Mouse (Mus musculus): Measurements from ENCODE around the gene Arfgap2. TPM values are rescaled to one million over a fixed set of nuclear protein-coding genes. Genes with fewer than 3 reads are reported as not detected.

The Arfgap2 gene
- total RNA-seq, 4 experiments from 2014 or later: 170 to 194 (median 181) TPM

DNA sequence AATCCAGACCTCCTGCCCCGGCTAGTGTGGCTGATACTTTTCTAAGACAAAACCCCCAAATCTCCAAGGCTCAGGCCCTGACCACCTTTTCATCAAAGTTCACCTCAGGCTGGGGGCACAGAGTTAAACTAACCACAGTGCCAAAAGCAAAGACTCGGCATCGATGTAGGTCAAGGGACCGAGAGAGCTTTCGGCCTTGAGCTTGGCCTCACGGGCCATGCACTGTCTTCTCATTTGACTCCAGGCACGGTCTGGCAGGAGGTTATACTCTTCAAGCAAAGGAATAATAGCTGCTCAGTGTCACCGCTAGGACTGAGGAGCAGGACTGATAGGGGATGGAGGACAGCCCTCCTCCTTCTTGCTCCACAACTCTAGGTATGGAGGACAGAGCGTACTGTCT lies 41.2 kb downstream of the Arfgap2 start:
- DNase-seq (ENCODE audit: low spot score in 2 of 2): no peak

DNA sequence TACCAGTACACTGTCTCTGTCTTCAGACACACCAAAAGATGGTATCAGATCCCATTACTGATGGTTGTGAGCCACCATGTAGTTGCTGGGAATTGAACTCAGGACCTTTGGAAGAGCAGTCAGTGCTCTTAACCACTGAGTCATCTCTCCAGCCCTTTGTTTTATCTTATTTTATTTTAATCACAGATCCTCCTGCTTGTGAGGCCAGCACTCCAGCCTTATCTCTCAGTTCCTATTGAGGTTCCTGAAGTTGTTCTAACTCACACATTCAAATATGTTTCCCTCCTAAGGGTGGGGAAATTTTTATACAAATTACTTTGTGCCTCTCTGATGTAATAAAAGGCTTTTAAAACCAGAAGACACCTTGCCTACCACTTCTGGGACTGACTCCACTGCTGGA lies 41.8 kb downstream of the Arfgap2 start:
- DNase-seq (ENCODE audit: low spot score in 2 of 2): no peak

DNA sequence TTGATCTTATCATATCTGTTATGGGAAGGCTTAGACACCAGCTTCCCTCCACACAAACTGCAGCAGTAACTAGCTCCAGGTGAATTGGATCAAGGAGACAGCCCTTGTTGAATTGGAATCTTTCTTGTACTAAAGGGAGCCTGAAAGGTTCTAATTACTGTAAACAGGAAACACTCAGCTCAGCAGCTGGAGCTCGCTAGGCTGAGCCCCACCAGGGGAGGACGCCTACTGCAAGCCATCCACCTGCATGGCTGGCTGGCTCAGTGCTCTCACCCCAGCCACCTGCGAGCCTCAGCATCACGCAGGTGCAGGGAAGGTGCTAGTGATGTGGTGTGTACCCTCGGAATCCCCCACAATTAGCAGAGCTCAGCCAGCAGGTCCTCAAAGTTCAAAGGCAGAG lies 43.9 kb downstream of the Arfgap2 start:
- no peak for DNase-seq (ENCODE audit: low spot score in 2 of 2)

DNA sequence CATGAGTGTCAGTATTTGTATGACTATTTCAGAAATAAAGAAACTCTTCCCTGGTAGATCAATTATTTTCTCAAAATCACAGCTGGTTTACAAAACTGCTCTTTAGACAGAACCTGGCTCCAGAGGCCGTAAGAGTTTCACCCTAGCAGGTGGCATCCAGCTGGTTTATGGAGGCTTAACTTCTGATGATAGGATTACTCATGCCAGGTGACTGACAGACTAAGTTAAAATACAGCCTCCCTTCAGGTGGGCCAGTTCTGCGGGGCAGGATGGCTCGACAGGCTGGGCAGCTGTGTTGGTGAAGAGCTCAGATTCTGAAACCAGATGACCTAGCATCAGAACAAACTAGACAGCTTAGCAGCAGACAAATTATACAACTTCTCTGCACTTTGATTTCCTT lies 44.8 kb downstream of the Arfgap2 start:
- no peak for DNase-seq (ENCODE audit: low spot score in 2 of 2)

DNA sequence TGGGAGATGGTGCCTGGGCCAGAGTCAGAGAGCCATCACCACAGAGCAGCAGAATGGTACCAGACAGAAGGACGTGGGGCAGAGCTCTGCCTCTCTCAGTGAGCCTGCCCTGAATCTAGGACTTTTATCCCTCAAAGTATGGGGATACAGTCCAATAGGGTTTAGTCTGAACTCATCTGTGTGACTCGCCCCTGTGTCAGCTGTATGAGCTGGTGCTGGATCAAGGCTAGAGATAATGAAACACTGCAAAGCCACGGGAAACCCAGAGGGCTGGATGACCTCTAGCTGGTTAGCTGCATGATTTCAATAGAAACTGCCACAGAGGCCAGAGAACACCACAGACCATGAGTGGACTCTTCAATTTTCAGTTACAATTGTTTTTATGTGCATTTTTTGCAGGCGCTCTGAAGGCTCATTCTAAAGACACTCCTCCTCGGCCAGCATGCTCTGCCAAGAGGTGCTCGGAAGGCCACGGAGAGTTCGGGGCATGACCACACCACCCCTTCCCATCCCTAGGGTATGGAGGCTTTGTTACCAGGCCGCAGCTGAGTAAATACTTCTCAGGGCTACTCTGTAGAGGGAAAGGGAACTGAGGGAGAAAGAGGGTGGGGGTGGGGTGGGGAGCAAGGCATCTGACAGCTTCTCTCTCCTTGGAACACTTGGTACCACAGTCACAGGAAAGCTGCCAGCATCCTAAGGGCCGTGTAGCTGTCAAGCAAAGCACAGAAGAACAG lies 48.0 kb downstream of the Arfgap2 start:
- DNase-seq (ENCODE audit: low spot score in 2 of 2): peak in 1 of 2 experiments; percentile 8

DNA sequence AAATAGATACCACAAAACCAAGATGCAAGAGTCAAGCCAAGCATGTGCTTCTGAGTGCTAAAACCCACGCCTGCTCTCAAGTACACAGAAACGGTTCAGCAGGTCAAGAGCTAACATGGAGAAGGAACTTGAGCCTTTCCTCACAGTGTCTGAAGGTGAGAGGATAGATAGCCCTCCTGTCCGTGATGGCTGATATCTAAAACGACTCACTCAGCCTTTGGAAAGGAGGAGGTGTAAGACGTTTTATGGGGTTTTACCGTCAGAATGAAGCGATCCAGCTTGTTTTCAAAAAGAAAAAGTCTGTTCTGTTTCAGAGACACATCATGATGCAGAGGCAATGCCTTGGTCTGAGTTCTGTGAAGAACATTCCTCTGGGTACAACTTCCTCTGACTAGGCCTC lies 49.4 kb downstream of the Arfgap2 start:
- DNase-seq (ENCODE audit: low spot score in 2 of 2): no peak

DNA sequence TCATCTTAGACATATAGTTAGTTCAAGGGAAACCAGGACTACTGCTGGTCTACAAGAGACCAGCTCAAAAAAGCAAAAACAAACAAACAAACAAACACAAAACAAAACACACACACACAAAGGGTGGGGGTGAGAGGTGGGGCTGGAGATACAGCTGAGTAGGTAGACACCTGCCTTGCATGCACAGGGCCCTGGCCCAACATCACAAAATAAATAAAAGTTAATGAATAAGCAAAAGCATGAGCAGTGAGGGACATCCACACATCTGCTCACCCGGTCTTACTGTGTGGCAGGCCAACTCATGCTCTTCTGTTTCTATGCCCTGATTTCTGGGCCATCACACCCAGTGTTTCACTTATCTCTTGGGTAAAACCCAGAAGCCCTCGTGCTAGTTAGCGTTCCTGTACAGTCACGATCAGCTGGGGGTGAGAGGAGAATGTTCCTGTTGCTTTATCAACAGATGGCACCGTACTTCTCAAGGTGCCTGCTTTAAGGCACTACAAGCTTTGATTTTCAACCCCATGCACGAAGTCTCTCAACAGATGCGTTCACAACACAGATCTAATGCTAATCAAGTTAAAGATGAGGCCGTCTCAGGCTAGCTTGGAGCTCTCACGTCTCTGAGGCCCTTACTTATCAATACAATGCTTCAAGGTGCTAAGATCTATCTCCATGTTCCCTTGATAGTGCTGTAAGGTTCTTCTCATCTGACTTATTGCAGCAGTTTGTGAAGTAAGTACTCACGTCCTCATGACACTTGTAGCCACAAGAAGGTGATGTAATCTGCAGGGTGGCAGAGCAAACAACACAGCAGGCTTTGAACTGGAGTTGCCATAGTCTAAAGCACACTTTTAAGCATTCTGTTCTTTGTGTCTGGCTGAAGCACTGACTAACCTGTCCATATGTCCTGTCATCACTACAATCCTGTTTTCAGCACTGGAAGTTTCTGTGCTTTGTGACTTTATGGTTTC lies 56.1 kb downstream of the Arfgap2 start:
- DNase-seq (ENCODE audit: low spot score in 2 of 2): no peak

DNA sequence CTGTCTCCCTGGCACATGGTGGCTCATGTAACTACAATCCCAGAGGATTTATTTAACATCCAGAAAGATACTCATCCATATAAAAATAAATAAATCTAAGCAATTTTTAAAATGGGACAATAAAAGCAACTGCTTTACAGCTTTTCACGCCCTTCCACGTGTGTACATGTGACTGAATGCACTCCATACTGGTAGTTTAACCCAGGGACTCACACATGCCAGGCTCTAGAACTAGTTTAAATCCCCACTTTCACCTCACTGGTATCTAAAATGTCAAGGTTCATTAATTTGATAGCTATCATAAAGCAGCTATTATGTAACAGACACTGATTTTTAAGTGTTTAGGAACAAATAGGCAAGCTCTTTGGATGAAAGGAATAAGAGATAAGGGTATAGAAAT lies 57.1 kb downstream of the Arfgap2 start:
- no peak for DNase-seq (ENCODE audit: low spot score in 2 of 2)

DNA sequence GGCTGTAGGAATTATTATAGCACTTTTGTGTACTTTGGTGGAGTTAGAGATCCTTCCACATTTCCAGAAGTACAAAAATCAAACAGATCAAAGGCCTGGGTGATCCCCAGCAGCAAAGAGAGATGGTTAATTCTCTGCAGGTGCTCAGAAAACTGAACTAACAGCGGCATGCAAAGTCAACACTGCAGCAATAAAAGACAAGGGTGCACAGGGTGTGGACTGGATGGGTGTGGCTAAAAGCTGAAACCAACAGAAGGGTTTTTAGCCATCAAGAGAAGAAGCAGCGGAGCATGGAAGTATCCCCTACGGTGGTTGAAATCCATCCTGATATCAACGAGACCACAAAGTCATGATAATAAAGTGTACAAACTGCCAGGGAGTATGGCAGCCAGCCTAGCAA lies 57.7 kb downstream of the Arfgap2 start:
- no peak for DNase-seq (ENCODE audit: low spot score in 2 of 2)

DNA sequence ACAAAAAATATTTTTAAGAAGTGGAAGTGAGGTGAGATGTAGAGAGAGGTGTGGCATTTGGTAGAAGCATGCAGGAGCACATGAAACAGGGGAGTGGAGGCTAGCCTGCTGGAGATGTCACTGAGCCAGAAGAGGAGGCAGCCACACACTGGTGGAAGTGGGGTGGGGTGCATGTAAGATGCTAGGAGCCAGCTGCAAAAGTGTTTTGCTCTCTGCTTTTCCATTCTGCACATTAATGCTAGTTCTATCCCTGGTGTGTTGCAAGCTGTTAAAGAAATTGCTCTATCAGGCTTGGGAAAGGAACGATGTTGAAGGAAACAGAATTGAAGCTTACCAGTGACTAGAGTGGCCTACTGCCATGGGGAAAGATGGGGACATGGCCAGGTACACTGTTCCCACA lies 59.6 kb downstream of the Arfgap2 start:
- DNase-seq (ENCODE audit: low spot score in 2 of 2): peak in 1 of 2 experiments; percentile 4

DNA sequence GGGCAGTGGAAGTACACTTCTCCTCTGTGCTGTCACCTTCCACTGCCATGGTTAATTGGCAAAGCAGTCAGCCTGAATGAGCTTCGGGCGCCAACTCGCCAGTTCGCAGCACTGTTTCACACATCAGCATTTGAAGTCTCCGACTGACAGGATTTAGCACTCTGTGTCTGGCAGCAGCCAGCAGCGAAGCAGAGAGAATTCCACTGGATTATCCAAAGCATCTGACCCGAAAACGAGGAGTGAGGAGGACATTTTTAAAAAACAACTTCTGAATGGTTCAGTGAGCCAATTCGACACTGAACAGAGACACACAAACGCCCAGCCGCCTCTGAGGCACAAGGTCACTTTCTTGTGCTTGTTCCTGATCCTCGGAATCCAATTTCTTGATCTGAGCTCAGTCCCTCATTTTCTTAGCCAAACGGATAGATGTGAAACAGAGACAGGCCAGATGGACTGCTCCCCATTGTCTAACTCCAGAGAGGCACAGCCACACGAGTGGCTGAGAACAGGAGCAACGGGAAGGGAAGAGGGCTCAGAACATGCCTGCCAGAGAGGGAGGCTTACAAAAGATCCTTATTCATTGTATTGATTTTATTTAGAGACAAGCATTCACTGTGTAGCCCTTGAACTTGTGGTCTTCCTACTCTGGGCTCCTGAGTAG lies 60.1 kb downstream of the Arfgap2 start:
- no peak for DNase-seq (ENCODE audit: low spot score in 2 of 2)

Other genes with a start within 250 kb of the Arfgap2 start
- gene Rapsn, start 229.4 kb upstream of the Arfgap2 start, total RNA-seq (2022): 10 to 100 TPM; 28.6 to 33.9 (median 30.9) TPM
- gene Psmc3, start 211.0 kb upstream of the Arfgap2 start, total RNA-seq (2022): 100 to 1,000 TPM; 199 to 280 (median 234) TPM
- gene Slc39a13, start 194.6 kb upstream of the Arfgap2 start, total RNA-seq (2022): 10 to 100 TPM; 19.9 to 21.4 (median 20.9) TPM
- gene Spi1, start 182.6 kb upstream of the Arfgap2 start, total RNA-seq (2022): under 1 TPM in 3 of 4 experiments, not detected in 1; 0.40 to 0.56 (median 0.44) TPM
- under 1 TPM; 0.29 to 0.36 (median 0.31) TPM for gene Mybpc3, start 146.8 kb upstream of the Arfgap2 start, total RNA-seq (2022)
- gene Madd, start 81.1 kb upstream of the Arfgap2 start, total RNA-seq (2022): 1 to 10 TPM; 1.5 to 3.4 (median 2.2) TPM
- gene Nr1h3, start 62.1 kb upstream of the Arfgap2 start, total RNA-seq (2022): 10 to 100 TPM; 20.7 to 31.4 (median 24.5) TPM
- 10 to 100 TPM; 10.2 to 11.1 (median 10.5) TPM for gene Acp2, start 62.1 kb upstream of the Arfgap2 start, total RNA-seq (2022)
- 1 to 10 TPM; 1.2 to 3.5 (median 2.0) TPM for gene Ddb2, start 28.0 kb upstream of the Arfgap2 start, total RNA-seq (2022)
- gene Pacsin3, start 9.0 kb upstream of the Arfgap2 start, total RNA-seq (2022): 100 to 1,000 TPM; 324 to 413 (median 369) TPM
- 10 to 100 TPM; 15.2 to 21.6 (median 18.8) TPM for gene 1110051M20Rik, start 179.7 kb downstream of the Arfgap2 start, total RNA-seq (2022)
- gene Lrp4, start 192.5 kb downstream of the Arfgap2 start, total RNA-seq (2022): 1 to 10 TPM; 6.9 to 9.4 (median 9.2) TPM